Mouse (Mus musculus): ENCODE data around the gene Hist1h3d.

The Hist1h3d gene

DNA sequence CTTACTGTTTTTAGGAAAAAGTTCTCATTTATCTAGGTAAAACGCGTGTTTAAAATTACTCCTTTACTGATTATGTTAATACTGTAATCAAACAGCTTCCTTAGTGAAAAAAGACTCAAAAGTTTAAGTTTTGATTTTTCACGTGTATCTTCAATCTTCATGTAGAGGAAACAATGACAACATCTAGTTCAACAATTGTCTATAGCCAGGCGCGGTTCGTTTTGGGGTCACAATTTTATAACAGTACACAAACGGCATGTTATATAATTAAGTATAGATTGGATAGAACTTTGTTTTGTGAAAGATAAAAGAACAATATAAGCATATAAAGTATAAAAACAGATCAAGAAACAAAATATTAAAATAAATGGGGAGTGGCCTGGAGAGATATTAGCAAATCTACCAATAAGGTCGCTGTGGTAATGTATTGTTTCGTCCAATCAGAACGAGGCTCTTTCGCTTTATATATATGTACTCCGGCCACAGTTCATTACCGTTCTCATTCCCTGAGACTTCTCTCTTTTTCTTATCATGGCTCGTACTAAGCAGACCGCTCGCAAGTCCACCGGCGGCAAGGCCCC, at the start of gene Hist1h3d:
Gene Hist1h3d (plus strand): TSS at position 493 of the 581 bp plus-strand sequence.
- WGBS, result 2% methylated on average over 18 of the region's 18 CpGs

DNA sequence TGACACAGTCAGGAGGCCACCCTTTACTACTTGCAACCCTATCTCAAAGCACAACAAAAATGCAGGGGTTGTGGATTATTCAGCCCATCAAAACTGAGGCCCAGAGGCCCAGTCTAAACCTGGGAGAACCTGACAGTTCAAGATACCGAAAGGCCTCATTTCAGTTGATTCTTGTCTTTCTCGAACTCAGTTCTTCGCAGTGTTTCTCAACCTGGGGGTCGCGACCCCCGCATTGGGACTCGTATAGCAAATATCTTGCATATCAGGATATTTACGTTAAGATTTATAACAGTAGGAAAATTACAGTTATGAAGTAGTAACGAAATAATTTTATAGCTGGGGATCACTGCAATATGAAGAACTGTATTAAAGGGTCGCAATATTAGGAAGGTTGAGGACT, 49.7 kb upstream of the Hist1h3d start:
- WGBS, result 4% methylated on average over 10 of the region's 10 CpGs

DNA sequence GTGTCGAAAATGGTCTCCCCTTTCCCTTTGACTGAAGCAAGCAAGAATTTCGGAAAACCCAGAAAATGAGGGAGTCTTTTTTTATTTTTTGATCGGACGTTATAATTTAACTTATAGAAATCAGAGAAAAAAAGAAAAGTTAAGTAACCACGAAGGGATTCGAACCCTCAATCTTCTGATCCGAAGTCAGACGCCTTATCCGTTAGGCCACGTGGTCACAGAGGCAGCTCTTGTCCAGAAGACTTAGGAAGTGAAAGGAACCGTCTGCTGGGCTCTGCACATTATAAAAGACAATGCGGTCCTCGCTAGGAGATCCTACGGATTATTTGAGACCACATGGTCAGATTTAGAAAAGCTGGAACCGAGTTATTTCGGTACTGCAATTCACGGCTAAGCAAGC, 49.3 kb upstream of the Hist1h3d start:
- under 1% methylated on average over 17 of the region's 17 CpGs for WGBS

DNA sequence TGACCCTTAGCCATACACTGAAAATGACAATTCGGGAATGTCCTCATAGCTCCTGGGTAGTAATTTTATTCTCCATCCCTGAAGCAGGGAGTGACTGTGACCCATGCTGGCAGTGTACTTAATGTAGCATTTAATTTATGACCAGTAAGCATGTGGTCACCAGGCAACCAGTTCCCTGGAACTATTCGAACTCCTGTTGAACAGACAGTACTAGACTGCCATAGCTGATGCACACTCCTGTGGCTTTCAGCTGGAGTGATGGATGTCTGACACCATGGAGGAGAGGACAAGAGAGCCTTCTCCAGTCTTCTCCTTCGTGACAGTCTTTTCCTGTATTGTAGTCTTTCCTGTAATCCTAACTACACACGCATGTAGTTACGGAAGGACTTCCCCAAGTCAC, 46.6 kb upstream of the Hist1h3d start:
- WGBS, result 86% methylated on average over 5 of the region's 5 CpGs

DNA sequence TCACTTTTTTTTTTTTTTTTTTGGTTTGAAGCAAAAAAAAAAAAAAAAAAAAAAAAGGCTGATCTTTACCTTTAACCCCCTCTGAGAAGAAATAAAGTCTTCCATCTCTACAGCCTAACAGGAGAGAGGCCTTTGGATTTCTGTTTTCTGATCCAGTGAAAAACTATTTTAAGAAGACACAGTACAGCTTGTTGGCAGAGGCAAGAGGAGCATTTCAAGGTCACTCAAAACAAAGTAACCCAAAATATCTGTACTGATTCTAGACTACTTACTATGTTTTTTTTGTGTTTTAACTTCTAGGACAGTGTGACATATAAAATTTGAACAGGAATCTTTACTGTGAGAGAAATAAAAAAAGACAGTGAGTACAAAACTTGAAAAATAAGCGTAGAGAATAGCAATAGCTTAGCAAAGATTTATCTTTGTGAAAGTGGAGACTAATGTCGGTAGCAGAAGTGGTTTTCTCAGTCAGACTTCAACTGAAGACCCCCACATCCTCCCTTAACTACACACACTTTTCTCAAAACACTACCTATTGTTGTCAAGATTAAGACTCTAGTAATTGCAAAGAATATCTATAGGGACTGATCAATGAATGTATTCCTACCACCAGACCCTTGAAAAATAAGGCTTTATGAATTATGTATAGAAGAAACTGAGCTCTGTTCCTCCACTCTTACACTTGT, 45.9 kb upstream of the Hist1h3d start:
- WGBS, result 26% methylated on average over 2 of the region's 2 CpGs

DNA sequence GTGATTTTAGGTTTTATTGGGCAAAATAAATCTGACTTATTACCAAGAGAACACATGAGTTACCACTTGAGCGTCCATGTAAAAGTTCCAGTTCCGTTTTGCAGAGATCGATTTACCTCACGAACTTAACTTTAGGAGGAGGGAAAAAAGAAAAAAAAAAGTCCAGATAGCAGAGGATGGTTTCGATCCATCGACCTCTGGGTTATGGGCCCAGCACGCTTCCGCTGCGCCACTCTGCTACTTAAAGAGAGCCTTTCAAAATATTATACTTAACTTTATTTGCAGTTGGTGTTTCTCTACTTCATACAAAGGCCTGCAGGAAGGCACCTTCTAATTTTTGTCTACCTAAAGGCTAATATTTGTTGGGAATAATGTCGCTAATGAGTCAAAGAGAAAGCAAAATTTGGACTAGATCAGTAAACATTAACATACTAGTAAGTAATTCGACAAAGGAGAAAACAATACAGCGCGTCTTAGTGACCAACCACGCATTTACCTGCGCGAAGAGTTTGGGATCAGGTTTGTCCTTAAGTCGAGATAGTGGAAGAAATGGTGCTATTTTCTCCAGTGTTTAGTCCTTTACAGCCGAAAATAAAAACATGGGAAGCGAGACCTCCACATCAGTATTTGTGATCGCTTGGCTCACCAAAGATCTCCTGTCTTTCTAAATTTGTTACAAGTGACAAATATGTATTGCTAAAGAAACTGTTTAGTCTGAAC, 45.2 kb upstream of the Hist1h3d start:
- under 1% methylated on average over 20 of the region's 20 CpGs for WGBS

DNA sequence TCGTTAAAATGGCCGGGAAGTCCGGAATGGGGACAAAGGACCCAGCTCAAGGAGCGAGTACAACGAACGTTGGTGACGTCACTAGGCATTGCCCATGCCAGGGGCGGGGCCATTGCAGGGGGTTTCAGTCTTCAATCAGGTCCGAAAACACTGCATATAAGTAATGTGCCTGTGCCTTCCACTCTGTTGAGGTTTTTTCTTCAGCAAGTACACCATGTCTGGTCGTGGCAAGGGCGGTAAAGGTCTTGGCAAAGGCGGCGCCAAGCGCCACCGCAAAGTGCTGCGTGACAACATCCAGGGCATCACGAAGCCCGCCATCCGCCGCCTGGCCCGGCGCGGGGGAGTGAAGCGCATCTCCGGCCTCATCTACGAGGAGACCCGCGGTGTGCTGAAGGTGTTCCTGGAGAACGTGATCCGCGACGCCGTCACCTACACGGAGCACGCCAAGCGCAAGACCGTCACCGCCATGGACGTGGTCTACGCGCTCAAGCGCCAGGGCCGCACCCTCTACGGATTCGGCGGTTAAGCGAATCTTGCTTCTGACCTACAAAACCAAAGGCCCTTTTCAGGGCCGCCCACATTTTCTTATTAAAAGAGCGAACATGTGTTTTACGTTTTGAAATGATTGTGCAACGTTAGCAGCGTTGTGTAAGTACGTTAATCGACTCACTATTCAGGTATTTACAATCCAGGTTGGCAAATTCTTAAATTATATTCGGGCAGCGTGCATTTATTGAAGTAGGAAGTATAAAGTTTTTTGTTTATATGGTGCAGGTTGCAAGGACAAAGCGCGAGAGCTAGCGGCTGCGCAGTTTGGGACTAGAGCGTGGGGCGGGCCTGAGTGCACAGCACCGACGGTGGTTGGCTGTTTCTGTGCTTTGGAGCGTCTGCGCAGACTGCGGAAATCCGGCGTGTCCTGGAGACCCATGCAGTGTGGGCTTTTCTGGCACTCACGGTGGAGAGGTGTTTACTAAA, 44.4 kb upstream of the Hist1h3d start, which contains the start of gene Hist1h4h:
Gene Hist1h4h (plus strand): TSS at position 150 of the 975 bp plus-strand sequence.
- under 1% methylated on average over 61 of the region's 70 CpGs for WGBS

DNA sequence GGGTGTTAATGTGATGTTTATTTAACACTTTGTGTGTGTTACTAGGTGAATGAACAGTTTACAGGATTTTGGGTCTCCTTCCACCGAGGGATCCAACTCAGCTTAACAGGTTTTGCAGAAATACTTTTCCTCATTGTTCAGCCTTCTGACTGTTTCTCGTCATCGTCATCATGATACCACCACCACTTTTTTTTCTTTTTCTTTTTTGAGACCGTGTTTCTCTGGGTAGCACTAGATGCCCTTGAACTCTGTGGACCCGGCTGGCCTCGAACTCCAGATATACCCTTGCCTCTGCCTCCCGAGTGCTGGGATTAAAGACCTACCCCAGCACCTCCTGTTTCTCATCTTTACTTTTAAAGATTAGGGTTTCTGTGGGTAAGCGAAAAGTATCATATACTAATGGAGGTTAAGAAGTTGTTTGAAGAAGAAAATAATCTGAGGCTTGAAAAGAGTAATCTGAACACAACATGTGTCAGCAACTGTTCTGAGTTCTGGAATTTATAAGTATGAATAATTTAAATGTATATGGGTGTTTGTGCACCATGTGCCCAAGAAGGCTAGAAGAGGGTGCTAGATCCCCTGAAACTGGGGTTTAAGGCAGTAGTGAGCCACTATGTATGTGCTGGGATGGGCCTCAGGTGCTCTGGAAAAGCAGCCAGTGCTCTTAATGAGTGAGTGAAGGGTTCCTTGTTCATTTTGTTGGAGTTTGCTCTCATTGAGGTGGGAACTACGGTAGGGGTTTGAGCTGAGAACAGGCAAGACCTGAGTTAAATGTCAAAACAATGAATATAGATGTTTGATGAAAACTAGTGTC, 43.1 kb upstream of the Hist1h3d start:
- 10% methylated on average over 9 of the region's 9 CpGs for WGBS

DNA sequence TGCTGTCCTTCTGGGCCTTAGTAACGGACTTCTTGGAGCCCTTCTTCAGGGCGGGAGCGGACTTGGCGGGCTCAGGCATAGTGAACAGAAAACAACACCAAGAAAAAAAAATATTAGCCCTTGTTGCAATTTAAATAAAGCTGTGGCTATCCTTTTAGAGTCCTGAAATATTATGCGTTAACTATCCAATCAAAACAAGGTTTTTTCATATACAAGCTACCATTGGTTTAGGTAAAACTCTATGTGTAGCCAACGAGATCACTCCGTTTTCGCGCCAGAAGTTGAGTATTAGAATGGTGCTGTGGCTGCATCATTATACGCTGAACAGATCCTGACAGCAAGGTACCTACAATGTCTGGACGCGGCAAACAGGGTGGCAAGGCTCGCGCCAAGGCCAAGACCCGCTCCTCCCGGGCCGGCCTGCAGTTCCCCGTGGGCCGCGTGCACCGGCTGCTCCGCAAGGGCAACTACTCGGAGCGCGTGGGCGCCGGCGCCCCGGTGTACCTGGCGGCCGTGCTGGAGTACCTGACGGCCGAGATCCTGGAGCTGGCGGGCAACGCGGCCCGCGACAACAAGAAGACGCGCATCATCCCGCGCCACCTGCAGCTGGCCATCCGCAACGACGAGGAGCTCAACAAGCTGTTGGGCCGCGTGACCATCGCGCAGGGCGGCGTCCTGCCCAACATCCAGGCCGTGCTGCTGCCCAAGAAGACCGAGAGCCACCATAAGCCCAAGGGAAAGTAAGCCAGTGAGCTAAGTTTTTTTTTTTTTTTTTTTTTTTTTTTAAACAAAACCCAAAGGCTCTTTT, 41.8 kb upstream of the Hist1h3d start, which contains the start of gene Hist1h2af:
Gene Hist1h2af (plus strand): TSS at position 347 of the 808 bp plus-strand sequence.
- under 1% methylated on average over 29 of the region's 53 CpGs for WGBS

DNA sequence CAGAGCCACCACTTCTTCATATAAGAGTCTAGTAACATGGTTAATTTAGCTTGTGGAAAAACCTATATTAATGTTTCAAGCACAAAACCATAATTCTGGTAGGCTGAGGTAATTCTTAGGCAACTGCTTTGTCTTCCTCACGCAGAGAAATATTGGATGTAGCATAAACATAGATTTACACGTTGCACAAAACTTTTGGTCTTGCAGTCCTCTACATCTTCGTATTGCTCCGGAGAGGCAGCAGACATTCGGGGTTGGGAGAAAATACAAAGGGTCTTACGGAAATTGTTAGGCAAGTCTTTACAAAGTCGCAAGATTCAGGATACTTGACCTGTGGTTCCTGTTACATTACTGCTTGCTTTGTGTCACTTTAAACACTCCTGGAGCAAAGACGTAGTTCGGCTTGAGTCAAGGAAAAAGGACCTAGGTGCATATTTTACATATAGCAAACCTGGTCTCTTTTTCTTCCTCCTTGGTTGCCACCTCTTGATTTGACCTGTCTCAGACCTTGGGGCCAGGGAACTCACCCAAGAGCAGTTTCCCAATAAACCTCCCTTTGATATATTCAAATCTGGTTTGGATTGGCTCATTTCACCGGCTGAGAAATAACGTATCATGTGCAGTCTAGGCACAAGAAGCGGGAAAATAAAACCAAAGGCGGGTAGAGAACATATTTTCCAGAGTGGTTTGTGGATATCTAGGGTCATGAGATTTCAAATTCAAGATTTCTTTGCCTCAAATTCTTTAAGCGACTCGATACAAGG, 41.0 kb upstream of the Hist1h3d start:
- WGBS, result under 1% methylated on average over 15 of the region's 15 CpGs

DNA sequence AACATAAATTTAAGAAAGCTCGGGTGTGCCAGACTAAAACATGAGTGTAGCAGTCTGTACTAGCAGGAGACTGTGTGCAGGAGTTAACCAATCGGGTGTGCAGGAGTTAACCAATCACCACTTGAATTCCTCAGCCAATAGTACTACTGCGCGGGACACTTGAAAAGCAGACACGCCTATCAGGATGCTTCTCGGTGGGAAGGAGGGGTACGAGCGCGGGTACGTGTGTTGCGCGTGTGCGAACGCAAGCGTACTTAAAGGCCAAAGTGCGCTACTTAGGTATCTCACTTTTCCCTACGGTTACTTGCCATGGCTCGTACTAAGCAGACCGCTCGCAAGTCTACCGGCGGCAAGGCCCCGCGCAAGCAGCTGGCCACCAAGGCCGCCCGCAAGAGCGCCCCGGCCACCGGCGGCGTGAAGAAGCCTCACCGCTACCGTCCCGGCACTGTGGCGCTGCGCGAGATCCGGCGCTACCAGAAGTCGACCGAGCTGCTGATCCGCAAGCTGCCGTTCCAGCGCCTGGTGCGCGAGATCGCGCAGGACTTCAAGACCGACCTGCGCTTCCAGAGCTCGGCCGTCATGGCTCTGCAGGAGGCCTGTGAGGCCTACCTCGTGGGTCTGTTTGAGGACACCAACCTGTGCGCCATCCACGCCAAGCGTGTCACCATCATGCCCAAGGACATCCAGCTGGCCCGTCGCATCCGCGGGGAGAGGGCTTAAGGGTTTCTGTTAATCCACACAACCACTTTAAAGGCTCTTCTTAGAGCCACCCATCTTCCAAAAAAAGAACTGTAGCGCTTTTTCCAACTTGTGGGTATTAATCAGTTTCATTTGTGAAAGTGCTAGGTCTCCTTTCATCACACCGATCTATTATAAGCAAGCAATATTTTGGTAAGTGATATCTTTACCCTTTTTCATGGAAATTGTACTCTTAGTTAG, 40.2 kb upstream of the Hist1h3d start, which contains the start of gene Hist1h3g:
Gene Hist1h3g (plus strand): TSS at position 286 of the 939 bp plus-strand sequence.
- WGBS, result under 1% methylated on average over 58 of the region's 62 CpGs

DNA sequence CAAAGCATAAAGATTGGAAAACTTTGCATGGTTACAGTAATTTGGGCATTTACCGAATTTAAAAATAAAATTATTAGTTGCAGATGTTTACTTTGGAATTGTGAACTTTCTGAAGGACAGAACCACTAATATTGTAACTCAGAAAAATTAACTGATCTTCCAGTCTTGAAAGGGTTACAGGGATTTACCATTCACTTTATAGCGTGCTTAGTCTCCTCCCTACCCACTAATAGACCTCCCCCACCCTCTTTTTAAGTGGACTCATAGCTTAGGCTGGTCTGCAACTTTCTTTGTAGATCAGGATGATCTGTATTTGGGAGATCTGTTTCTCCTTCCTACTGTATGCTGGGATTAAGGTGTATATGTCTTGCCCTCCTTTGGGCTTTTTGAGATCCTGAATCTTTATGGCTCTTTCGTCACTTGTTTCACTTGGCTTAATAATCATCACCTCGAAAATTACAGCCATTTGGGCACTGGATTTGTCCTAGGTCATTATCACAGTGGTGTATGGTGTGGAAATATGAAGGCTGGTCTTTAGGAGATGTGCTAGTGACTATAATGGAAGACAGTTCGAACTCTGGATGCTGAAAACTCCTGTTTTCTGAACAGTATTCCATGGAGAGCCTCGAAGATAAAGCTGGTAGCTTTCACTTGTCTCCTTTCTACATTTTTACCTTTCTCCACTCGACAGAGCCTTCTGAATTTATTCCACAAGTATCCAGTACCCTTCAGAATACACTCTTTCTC, 39.3 kb upstream of the Hist1h3d start:
- 22% methylated on average over 7 of the region's 7 CpGs for WGBS

DNA sequence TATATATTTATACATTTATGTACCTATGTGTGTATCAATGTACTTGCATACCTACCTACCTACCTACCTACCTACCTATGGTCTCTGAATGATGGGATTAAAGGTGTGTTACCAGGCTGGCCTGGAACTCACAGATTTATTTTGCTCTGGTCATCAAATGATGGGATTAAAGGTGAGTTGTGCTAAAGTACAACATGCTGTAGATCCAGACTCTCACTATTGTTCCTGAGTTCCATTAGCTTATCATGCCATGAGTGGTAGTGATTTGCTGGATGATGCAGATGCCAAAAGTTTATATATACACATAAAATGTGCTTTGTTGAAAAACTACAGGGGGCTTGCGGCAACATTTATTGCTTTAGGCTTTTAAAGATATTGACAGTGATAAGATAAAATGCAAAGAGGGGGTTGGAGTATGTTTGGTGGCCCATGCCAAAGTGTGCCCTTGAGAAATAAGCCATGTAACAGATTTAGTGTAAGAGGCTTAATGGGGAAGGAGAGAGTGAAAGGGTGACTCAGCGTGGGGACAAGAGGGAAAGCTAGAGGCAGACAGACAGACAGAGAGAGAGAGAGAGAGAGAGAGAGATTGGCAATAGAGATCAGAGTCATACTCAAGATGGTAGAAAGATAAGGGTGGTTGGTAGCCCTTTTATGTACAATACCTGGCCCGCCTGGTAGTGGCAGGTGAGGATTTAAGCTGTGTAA, 38.4 kb upstream of the Hist1h3d start:
- WGBS, result 85% methylated on average over 3 of the region's 3 CpGs

DNA sequence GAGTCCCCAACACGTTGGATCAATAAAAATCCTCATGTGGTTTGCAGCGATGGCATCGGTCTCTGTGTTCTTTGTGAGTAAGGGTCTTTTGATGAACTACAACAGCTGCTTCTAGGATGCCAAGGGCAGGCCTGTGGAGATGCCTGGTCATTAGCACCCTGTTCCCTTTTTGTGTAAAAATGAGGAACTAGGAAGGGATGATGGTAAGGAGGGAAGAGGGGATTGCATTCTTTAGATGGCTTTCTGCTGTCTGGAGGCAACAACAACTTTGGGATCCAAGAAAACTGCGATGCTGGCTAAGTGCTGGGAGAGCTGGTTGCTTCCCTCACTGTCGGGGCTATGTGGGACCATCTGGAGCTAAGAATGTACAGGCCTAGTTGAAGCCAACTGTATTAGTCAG, 37.3 kb upstream of the Hist1h3d start:
- 73% methylated on average over 5 of the region's 5 CpGs for WGBS

DNA sequence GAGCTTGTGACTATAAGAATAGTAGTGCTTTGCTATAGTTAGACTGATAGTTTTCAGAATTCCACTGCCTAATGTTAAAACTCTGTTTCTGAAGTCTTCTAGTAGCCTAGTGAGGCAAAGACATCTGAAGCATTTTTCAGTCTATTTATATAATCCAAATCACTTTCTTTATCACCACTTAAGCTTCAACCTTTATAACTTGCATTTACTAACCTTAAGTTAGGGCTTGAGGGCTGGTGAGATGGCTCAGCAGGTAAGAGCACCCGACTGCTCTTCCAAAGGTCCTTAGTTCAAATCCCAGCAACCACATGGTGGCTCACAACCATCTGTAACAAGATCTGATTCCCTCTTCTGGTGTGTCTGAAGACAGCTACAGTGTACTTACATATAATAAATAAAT, 35.7 kb upstream of the Hist1h3d start:
- 69% methylated on average over 1 of the region's 1 CpGs for WGBS

DNA sequence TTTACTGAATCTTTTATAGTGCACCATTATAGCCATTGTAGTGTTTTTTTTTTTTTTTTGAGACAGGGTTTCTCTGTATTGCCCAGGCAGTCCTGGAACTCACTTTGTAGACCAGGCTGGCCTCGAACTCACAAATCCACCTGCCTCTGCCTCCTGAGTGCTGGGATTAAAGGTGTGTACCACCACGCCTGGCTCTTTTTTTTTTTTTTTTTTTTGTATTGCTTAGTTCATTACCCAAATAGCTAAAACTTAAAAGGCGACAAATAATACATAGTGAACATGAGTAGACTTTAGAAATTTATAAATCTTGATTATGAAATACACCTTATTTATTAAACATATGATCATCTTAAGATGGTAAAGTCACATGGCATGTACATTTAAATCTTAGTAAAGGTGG, 34.1 kb upstream of the Hist1h3d start:
- WGBS, result 88% methylated on average over 3 of the region's 3 CpGs

All from cerebral cortex, adult 2 months (tissue).